Mouse (Mus musculus): Measurements from ENCODE around the gene Itga1.

GRCm38 (mm10) chr13:115126534-115126933, 24.8 kb upstream of the Itga1 start:
- no peak for TF ChIP-seq CTCF (IDR thresholded peaks at IDR 0.05)
- TF ChIP-seq EP300 (IDR thresholded peaks at IDR 0.05): no peak
